Mouse (Mus musculus) heart, adult 2 months (tissue): Measurements from ENCODE around the gene Igf2bp2.

Experiments
- CTCF ChIP-seq: fragments of 200-600 bp; IDR thresholded peaks from 2 replicates; pipeline ENCODE4 v1.8.1; 2022; ENCODE audit warnings: antibody characterized with exemption, mild to moderate bottlenecking, moderate library complexity
- EP300 ChIP-seq: fragments of 200-500 bp; IDR thresholded peaks from 2 replicates; pipeline ENCODE4 v1.6.1; 2011; ENCODE audit warnings: low read depth, low read length, control low read depth; ENCODE audit not compliant: insufficient read depth
- POLR2A ChIP-seq: fragments of 200-500 bp; IDR thresholded peaks from 2 replicates; pipeline ENCODE4 v1.6.1; 2011; ENCODE audit warnings: mild to moderate bottlenecking, low read depth, low read length, control low read depth; ENCODE audit not compliant: insufficient read depth

- TF ChIP-seq CTCF, result no peak
- TF ChIP-seq POLR2A, result no peak
- TF ChIP-seq EP300, result no peak
Observed at GRCm38 (mm10) chr16:22201858-22202257, 38.8 kb upstream of the Igf2bp2 start.
